Mouse (Mus musculus) CH12F3 (cell line): ENCODE results near the gene Gm16181.

ENCODE experiments used
- in situ Hi-C: fragments of 300-500 bp; cut with MboI; formaldehyde crosslinking; loops from 2 replicates; pipeline ENCODE4 v1.14.3; 2020; ENCODE audit warnings: low sequenced_read_pairs

Gm16181 gene

DNA sequence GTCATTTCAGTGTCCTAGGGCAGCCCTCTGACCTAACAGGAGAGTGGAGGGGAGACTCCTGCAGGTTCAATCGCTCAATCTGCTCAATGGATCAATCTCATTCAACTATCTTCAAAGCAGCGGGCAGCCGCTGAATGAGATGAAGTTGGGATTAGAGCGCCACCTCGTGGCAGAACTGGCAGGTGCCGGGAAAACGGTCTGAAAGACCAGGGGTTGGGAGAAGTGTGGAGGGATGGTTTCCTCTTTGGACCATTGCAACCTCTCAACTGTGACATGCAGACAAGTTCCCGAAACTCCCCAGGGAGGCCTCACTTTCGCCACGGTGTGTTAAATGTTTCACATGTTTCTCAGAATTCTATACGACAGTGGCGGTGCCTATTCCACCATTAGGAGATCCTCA is 11.4 kb downstream of the Gm16181 start:
- in situ Hi-C loops, result loop anchor here (5.0 kb wide), 1 partner anchor 65 kb away; no protein-coding TSS in a partner anchor

DNA sequence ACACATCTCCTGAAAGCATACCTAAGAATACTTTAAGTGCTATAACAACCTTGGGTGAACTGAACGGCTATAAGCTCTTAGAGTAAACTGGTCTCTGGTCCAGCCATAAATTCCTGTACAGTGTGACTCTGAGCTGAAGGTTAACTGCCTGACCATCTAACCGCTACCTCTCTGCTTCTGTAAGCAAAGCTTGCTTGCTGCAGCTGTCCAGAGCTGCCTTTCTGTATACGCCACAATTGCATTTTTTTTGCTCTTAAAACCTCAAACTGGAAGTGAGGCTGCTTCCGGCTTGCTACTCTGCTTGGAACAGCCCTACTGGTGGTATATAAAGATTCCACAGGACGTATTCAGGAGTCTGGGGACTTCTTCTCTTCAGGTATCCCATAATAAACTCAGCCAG is 12.0 kb downstream of the Gm16181 start:
- in situ Hi-C loops, result loop anchor here (5.0 kb wide), 1 partner anchor 65 kb away; no protein-coding TSS in a partner anchor

DNA sequence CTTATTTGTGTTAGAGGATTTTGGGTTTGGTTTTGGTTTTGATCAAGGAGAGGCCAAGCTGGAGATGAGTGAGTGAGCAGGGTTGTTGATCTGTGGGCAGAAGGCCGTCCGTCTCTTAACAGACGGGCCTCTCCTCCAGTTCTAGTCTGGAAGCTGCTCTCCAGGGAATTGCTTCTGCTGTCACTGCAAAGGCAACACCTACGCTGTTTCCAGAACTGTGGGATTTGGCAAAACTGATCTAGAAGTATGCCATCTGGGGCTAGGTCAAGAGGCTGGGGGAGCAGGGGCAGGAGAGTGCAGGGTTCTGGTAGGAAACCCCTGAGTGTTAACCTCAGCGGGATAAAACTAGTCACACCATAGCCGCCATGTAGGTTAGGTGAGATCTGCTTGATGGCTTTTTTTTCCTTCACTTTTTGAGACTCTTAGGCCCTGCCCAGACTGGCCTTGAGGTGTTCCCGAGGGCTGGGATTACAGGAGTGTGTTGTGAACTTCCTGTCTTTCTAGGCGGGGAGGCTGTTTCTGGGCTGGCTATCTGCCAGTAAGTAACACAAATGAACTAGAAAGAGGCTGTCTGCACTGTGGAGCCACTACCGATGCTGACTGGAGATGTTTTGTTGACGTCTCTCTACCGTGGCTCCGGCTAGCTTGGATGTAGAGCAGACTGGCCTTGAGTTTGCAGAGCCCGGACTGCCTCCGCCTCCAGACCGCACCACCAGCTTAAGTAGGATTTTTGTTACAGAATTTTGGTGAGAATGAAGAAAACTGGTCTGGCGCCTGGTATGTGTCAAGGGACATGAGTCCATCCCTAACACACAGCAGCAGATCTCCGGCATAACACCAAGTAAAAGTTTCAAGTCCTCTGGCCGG is 12.7 kb downstream of the Gm16181 start, which contains the start of gene Atp6v1g2:
Atp6v1g2 (plus strand) TSS at position 547 of the 867 bp plus-strand sequence.
- in situ Hi-C loops, result loop anchor here (5.0 kb wide), 1 partner anchor 66 kb away; no protein-coding TSS in a partner anchor

GRCm38 (mm10) chr17:35234090-35234489 is 13.5 kb downstream of the Gm16181 start:
- in situ Hi-C loops, result loop anchor here (5.0 kb wide), 1 partner anchor 67 kb away; no protein-coding TSS in a partner anchor

GRCm38 (mm10) chr17:35234903-35235302 is 14.3 kb downstream of the Gm16181 start:
- in situ Hi-C loops, result loop anchor here (5.0 kb wide), 1 partner anchor 68 kb away; no protein-coding TSS in a partner anchor

DNA sequence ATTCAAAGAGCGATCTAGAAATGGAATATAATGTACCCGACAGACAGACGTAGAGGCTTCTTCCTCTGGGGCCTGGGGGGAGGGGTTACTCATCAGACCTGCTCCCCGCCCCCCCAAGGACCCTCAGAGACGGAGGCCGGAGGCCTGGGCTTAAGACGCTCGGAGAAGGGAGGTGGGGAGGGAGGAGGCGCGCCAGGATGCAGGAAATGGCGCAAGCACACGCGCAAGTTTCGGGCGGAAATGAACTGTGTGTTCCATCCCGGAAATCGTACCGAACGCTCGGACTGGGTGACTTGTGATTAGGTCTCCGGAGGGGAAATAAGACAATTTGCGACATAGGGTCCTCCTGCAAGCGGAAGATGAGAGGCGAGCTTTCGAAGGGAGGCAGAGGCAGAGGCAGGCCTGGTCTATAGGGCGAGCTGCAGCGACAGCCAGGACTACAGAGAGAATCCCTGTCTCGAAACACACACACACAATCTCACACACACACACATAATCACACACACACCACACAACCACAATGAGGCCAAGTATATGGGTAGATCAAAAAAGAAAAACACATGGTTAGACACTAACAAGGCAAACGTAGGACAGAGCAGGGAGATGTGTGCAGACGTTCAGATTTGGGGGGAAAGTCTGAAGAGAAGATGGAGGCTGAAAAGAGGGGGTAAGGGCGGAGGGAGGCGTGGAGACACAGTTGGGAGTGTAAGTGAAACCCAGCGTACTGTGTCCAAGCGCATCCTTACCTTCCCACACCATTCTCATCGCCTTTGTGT is 15.2 kb downstream of the Gm16181 start, which contains the start of gene Nfkbil1:
Nfkbil1 (minus strand) TSS at position 179 of the 776 bp plus-strand sequence.
- in situ Hi-C loops, result no loop called here

GRCm38 (mm10) chr17:35236390-35236746 is 15.7 kb downstream of the Gm16181 start:
- in situ Hi-C loops, result no loop called here

DNA sequence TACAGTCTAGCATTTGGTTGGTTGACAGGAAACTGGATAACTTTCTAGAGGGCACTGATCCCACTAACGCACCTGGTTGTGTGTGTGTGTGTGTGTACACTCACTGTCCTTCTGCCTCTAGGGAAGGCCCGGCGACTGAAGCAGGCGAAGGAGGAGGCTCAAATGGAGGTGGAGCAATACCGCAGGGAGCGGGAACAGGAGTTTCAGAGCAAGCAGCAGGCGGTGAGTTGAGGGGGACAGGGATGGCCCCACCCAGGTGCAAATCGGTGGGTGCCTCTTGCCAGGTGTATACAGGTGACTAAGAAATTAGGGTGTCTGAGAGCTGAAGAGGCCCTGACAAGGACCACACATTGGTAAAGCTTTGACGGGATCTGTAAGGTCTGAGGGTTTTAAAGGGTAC is 16.4 kb downstream of the Gm16181 start:
- in situ Hi-C loops, result no loop called here

GRCm38 (mm10) chr17:35237504-35237903 is 16.9 kb downstream of the Gm16181 start:
- in situ Hi-C loops, result no loop called here

- in situ Hi-C loops, result no loop called here
Measured at GRCm38 (mm10) chr17:35239700-35240099, 19.1 kb downstream of the Gm16181 start.

DNA sequence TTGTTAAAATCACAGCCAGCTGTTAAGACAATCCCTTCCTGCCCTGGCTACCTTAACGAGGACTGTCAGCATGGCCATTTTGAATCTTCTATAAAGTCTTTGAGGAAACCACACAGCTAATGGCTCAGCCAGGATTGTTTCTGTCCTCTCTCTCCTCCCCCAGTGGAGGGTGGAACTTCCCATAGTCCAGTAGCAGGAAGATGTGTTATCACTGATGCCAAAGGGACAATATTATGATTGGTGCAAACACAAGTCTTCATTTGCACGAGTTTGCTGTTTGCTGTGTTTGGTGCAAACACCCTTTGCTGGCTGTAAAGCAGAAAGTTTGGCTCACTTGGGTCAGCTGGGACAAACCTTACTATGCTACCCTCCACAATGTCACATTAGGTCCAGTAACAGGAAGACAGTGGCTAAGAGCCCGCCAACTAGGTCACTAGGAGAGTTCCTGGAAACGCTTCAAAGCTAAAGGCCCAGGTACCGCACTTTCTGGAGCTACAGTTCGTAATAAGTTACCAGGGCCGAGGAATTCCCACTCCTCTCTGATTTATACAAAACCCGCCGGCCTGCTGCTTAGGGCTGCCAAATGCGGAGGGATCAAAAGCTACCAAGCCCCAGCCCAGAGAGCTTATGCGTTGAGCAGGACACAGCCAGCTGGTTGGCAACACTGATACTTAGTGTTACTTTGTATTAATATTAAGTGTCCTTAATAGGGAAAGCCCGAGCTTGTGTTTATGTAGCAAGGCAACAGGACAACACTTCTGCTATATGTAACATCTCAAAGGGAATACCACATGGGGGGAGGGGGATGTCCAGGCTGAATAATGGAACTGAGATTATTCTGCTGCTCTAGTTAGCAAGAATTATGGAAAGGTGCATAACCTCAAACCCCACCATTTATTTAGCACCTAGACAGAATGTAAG is 20.0 kb downstream of the Gm16181 start:
- in situ Hi-C loops, result no loop called here

GRCm38 (mm10) chr17:35241305-35242014 is 20.8 kb downstream of the Gm16181 start, which contains the start of gene Ddx39b:
Ddx39b (plus strand) TSS chr17:35241746.
- in situ Hi-C loops, result no loop called here

DNA sequence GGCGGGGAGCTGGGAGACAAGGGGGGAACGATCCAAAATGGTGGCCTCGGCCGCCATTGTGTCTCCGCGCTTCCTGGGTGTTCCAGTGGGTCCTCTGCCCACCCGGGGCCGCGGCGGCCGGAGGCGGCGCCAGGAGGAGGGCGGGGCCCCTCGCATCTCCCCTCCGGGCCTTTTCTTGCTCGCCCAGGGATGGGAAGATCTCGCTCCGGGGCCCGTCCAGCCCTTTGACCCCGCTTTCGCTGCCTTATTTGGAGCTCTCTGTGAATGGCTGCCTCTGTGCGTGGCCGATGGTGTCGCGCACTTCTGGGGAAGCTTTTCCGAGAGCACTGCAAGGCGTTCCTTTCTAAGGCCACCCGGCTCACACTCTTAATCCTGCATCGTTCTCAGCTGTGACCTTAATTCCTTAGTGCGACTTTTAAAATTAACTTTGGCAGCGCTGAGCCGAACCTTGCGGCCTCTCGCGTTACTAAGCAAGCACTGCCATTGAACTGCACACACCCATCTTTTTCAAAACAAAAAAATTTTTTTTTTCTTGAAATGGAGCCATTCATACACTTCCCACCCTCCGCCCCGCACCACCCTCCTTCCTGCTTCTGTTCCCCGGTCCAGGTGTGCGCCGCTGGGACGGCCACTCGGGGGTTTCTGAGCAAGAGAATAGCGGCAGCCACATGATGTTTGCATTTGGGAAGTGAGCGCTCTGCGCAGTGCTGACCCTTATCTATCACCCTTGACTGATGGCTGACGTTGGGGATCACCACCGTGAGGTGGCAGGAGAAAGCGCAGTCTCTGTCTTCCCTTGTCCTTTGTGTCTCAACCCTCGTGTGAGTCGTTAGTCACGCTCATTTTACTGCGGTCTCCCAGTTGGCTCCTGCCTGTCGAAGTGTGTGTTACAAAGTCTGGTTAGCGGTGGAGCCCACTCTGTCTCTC is 21.6 kb downstream of the Gm16181 start:
- in situ Hi-C loops, result no loop called here

- in situ Hi-C loops, result no loop called here
Measured at GRCm38 (mm10) chr17:35243086-35243485, 22.5 kb downstream of the Gm16181 start.

- in situ Hi-C loops, result no loop called here
Measured at GRCm38 (mm10) chr17:35244999-35245398, 24.4 kb downstream of the Gm16181 start.

DNA sequence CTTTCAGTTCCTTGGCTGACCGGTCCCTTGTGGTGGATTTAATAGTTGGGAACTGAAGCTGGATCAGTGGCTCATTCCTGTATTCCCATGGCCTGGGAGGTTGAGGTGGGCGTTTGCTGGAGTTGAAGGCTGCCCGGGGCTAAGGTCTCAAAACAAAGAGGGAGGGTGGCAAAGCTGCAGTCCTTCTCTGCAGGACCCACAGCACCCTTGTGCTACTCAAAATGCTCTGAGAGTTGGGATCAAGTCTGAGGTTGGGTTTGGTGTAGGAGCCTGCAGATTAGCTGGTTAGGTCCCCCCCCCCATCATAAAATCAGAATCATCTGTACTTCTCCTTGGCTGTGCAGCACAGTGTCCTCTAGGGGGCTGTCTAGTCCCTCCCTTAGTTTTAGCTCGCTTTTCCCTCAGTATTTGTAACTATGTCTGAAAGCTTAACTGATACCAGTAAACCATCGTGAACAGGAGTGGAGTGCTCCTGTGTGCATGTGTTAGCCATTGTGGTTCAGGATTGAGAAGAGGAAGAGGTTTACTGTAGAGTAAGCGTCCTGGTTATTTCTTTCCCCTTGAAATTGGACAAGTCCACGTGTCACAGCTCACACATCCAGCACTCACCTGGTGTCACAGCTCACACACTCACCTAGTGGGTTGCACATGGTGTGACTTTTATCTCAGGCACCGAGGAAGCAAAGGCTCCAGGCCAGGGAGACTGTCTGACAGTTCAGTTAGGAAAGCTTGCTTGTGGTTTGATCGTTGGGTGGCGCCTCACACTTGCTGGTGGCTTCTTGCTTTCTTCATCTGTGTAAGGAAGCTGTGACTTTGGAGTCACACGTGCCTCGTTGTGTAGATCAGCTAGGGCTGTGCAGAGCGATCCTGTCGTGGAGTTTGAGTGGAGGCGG is 25.3 kb downstream of the Gm16181 start:
- in situ Hi-C loops, result no loop called here

DNA sequence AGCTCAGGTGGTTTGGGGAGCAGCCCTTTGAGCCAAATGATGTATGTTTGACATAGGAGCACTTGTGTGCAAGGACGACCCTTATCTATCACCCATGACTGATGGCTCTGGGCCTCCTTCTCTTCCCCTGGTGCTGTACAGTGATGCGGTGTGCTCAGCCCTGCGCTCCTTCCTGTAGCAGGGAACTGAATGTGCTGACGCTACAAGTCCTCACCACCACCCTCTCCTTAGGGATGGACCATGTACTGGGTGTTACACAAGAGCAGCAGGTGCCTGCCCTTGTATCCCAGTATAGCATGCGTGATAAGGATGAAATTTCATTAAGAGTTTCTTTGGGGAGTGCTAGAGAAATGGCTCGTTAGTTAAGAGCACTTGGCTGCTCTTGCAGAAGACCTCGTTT is 26.5 kb downstream of the Gm16181 start:
- in situ Hi-C loops, result no loop called here

GRCm38 (mm10) chr17:35248986-35249385 is 28.4 kb downstream of the Gm16181 start:
- in situ Hi-C loops, result no loop called here
